Mouse (Mus musculus) NIH3T3 (cell line): ENCODE data around the gene Gm17268.
A peak's percentile ranks its signal among the peaks of the same experiment; 100 is the strongest.

ENCODE experiments used
- DNase-seq: peaks from one replicate; pipeline ENCODE4 v3.0.0-alpha.2; 2012; ENCODE audit warnings: low read depth

The Gm17268 gene

GRCm38 (mm10) chr11:82038535-82038934, at the start of gene Gm17268:
Gm17268 (minus strand) TSS chr11:82038562.
- peak; percentile 79 for DNase-seq

GRCm38 (mm10) chr11:82084360-82084759, 46.0 kb upstream of the Gm17268 start:
- DNase-seq = no peak

DNA sequence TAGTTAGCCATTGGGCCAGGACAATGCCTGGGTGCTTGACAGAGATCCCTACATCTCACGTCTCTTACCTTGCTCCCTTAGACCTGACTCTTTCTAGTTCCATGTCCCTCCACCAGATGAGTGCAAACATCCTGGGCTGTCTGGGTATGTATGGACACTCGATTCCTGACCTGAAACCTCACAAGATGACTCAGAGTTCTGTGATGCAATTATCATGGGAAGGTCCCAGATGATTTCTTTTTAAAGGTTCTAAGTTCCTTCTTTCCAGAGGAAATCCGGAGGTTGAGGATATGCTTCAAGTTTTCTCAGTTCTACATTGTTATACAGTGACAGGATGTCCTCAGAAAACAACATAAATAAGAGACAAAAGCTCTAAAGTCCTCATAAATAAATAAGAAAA, 42.5 kb upstream of the Gm17268 start:
- no peak for DNase-seq

DNA sequence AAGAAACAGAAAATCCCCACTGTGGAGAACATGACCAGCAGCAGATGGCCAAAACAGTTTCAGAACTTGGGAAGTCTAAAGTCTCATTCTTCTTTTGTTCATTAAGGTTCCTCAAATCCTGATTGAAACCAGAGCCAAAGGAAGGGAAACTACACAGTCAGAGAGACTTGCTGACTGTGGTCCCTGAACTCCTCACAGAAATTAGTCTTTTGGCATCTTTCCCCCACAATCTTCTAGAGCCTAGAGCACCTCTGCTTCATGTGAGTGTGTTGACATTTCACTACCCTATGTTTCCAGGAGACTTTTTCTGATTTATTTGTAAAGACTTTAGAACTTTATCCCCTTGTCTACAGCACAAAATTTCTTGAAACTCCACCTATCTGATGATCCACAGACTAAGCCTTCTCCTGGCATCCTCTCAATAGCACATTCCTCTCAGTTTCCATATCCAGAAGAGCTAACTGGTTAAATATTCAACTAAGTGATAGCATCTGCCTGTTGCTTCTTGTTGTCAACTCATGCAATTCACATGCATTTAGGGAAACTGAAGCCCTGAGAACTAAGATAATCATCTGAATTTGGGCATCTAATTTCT, 39.9 kb upstream of the Gm17268 start:
- DNase-seq = peak; percentile 66

DNA sequence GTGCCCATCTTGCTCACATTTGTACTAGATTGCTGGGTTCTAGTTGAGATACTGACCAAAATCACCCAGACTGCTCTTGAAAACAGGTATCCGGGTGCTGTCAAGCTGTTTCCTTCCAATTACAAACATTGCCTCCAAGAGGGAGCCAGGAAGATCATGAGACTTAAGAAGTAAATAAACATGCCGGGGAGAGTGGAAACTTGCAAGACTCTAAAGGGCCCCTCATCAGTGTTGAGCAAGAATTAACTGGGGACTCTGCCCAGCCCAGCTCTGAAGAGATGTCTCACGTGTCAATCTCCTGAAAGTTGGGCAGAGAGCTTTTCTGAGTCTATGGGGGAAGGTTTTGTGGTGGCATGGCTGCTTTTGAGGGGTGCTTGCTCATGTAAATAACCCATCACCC, 38.7 kb upstream of the Gm17268 start:
- no peak for DNase-seq

GRCm38 (mm10) chr11:82073686-82074085, 35.3 kb upstream of the Gm17268 start:
- peak; percentile 67 for DNase-seq

GRCm38 (mm10) chr11:82072984-82073383, 34.6 kb upstream of the Gm17268 start:
- DNase-seq = no peak

GRCm38 (mm10) chr11:82072374-82072773, 34.0 kb upstream of the Gm17268 start:
- DNase-seq = peak; percentile 52

- no peak for DNase-seq
Measured at GRCm38 (mm10) chr11:82071076-82071475, 32.7 kb upstream of the Gm17268 start.

GRCm38 (mm10) chr11:82066953-82067571, 28.7 kb upstream of the Gm17268 start:
- peak; percentile 82 for DNase-seq

- DNase-seq = no peak
Measured at GRCm38 (mm10) chr11:82063454-82063853, 25.1 kb upstream of the Gm17268 start.

- peak; percentile 69 for DNase-seq
Measured at GRCm38 (mm10) chr11:82062226-82062625, 23.9 kb upstream of the Gm17268 start.

DNA sequence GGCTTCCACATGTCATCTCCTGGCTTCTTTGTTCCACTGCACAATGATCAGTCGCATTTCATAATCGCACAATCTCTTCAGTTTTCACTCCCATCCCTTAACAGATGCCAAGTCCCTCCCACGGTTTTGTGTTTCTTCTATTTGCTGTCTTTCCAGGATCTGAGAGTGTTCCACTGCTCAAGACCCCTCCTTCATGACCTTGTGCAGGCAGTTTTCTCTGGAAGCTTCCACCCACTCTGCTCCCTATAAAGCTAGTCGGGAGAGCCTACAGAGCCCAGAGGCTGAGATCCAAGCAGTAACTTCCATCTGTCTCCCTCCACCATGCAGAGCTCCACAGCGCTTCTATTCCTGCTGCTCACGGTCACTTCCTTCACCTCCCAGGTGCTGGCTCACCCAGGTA, 19.3 kb upstream of the Gm17268 start, which contains the start of gene Ccl11:
Ccl11 (plus strand) TSS at position 178 of the 400 bp plus-strand sequence.
- DNase-seq = no peak

- no peak for DNase-seq
Measured at GRCm38 (mm10) chr11:82053849-82054248, 15.5 kb upstream of the Gm17268 start.

DNA sequence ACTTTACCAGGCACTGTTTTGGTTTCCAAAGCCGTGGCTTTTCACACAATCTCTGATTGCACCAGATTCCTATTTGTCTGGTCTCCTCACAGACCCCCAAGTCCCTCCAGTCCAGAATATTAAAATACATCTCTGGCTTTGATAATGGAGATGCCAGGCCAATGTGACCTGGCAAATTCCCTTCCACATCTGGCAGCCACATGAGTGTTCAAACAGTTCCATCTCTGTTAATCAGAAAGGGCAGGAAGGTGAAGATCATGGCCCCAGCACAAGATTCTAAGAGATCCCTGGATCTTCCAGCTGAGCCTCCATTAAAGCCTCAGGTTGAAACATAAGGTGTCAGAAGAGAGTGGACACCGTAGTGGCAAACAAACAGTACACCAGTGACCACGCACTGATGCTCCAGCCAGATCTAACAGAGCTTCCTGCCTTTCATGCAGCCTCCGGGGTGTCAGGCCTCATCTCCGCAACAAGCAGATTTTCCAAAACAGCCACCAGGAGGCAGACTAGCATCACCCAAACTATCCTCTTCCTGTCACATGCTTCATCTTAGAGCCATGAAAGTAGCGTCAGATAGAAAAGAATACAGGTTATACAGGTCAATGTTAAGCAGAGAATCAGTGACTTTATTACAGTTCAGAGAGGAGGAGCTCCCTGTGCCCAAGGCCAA, 9.5 kb upstream of the Gm17268 start:
- peak; percentile 84 for DNase-seq

- DNase-seq = peak; percentile 89
Measured at GRCm38 (mm10) chr11:82045471-82045870, 7.1 kb upstream of the Gm17268 start, which contains the start of gene Ccl7. Ccl7 (plus strand) TSS chr11:82045712.

DNA sequence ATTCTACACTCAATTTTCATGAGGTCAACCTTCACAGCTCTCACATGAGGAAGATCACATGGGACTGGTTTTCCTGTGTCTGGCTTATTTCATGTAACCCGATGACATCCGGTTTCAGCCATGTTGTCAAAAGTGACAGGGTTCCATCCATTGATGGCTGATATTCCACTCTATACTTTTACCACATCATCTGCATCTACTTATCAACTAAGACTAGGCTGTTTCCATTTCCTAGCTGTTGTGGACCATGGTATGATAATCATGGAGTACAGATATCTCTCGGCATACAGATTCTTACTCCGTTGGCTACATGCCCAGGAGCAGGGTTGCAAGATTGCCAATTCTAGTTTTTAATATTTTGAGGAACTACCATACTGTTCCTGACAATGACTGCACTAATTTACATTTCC, 3.3 kb upstream of the Gm17268 start:
- peak; percentile 54 for DNase-seq

GRCm38 (mm10) chr11:82039132-82039660, 834 bp upstream of the Gm17268 start:
- peak; percentile 85 for DNase-seq

- no peak for DNase-seq
Measured at GRCm38 (mm10) chr11:82035857-82036256, 2.5 kb downstream of the Gm17268 start.

DNA sequence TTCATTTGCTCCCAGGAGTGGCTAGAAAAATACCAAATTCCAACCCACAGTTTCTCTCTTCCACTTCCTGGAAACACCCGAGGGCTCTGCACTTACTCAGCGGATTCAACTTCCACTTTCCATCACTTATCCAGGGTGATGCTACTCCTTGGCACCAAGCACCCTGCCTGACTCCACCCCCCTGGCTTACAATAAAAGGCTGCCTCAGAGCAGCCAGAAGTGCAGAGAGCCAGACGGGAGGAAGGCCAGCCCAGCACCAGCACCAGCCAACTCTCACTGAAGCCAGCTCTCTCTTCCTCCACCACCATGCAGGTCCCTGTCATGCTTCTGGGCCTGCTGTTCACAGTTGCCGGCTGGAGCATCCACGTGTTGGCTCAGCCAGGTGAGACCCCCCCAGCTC, 3.0 kb downstream of the Gm17268 start, which contains the start of gene Ccl2:
Ccl2 (plus strand) TSS at position 216 of the 400 bp plus-strand sequence.
- peak; percentile 93 for DNase-seq

GRCm38 (mm10) chr11:82034446-82034845, 3.9 kb downstream of the Gm17268 start:
- DNase-seq = peak; percentile 56

DNA sequence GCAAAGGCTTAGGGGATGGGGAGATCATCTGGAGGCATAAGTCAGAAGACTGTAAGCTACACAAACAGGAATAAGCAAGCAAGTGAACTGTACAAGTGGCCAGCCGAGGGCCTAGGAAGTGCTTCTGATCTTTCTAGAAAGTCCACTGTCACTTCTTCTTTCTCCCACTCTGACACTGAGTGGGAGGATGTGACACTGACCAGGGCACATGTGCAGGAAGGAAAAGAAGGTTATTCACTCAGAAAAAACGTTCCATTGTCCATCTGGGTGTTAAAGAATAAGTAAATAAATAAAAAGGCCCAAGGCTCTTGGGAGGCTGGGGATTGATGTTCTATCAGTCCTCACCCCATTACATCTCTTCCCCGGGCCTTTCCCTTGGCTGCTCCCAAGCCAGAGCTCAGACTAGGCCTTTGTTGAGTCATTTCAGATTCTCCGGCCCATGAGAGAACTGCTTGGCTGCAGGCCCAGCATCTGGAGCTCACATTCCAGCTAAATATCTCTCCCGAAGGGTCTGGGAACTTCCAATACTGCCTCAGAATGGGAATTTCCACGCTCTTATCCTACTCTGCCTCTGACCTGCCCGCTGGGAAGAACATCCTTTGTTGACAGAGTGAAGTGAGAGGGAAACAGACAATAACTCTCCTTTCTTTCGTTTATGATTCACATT, 5.6 kb downstream of the Gm17268 start:
- peak; percentile 97 for DNase-seq
